Mouse (Mus musculus) neural tube, embryonic 13.5 days (tissue): ENCODE measurements around the gene Bcl7c. TPM values are rescaled to one million over a fixed set of nuclear protein-coding genes. Genes with fewer than 3 reads are reported as not detected.

Source experiments
- ATAC-seq: fragments of 200-750 bp; cut with Nextera tagmentation; 2 replicates; pipeline ENCODE4 v1.8.0; 2017; ENCODE audit warnings: low read depth, mild to moderate bottlenecking, moderate TSS enrichment, moderate library complexity
- H3K27ac ChIP-seq: fragments of 300-500 bp; sonication (generic); replicated peaks from 2 replicates; pipeline ENCODE4 v1.5.1; 2015; ENCODE audit warnings: moderate library complexity, mild to moderate bottlenecking, inconsistent platforms
- H3K27me3 ChIP-seq: fragments of 300-500 bp; sonication (generic); 2 replicates; pipeline ENCODE4 v1.6.1; 2015; ENCODE audit warnings: mild to moderate bottlenecking, inconsistent platforms
- H3K36me3 ChIP-seq: fragments of 300-500 bp; sonication (generic); 2 replicates; pipeline ENCODE4 v1.6.1; 2015; ENCODE audit warnings: mild to moderate bottlenecking, inconsistent platforms
- H3K4me1 ChIP-seq: fragments of 300-500 bp; sonication (generic); replicated peaks from 2 replicates; pipeline ENCODE4 v1.6.1; 2015; ENCODE audit warnings: inconsistent platforms
- H3K4me2 ChIP-seq: fragments of 300-500 bp; sonication (generic); 2 replicates; pipeline ENCODE4 v1.6.1; 2015; ENCODE audit warnings: inconsistent platforms, mild to moderate bottlenecking, moderate library complexity
- H3K4me3 ChIP-seq: fragments of 300-500 bp; sonication (generic); 2 replicates; pipeline ENCODE4 v1.5.1; 2015; ENCODE audit warnings: mild to moderate bottlenecking, inconsistent platforms
- H3K9ac ChIP-seq: fragments of 300-500 bp; sonication (generic); 2 replicates; pipeline ENCODE4 v1.6.1; 2015; ENCODE audit warnings: moderate library complexity, mild to moderate bottlenecking, inconsistent platforms
- H3K9me3 ChIP-seq: fragments of 300-500 bp; sonication (generic); 2 replicates; pipeline ENCODE4 v1.6.1; 2016; ENCODE audit warnings: inconsistent platforms
- WGBS: fragments of 180-500 bp; shearing (Covaris S2); methylation state at CpG from one replicate; pipeline ENCODE4 v1.1.7; 2015; 5-methylcytosine and 5-hydroxymethylcytosine counted together
- polyA plus RNA-seq: library from polyadenylated mRNA; unstranded; fragments of >200 nt; fragmentation: Nextera tagmentation; extraction: Ambion mirVana; gene quantifications from 2 replicates; pipeline ENCODE4 v1.2.1, GENCODE M21; 2015

Gene Bcl7c
- polyA plus RNA-seq = 41.2 and 44.9 TPM in 2 replicates

DNA sequence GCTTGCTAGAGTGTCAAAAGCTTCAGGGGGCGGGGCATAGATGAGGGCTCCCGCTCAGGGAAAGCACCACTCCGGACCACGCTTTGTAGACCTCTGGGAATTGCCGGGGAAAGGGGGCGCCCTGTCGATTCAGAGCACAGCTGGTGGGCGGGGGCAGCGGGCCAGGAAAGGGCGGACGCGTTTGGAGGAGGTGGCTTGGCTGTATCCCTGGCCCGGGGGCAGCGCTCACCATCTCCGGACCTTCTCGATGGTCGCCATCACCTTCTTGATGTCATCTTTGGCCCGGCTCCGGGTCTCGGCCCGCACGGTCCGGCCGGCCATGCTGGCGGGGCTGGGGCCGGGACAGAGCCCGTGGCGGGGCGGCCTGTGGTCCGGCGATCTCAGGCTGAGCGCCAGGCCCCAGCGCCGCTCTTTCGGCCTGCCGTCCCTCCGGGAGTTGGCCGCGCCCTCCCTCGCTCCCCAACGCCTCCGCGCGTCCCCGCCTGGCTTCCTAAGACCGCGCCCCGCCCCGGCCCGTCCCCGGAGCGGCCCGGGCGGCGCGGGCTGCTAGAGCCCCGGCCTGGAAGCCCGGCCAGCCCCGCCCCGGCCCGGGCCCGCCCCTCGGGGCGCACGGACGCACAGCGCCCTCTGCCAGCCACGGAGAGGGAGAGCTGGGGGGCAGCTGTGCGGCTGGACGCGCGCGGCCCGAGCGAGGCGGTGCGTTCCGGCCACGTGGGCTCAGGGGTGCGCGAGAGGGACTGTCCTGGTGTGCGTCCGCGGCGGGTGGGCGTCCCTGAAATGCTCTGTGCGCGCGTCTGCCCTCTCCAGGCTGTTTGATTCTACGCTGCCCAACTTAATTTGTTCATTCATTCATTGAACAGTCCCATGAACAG, at the start of gene Bcl7c:
TSS of gene Bcl7c (minus strand) at position 727 of the 872 bp plus-strand sequence.
- Histone ChIP-seq H3K36me3 (peaks cover 33% of the 10 kb centered on the region), H3K4me1 (peaks cover 40% of the 10 kb centered on the region), H3K9me3 (no peaks in the 10 kb centered on the region), H3K27me3 (no peaks in the 10 kb centered on the region), H3K4me2 (peak within 1 kb of the TSS; percentile 76), H3K27ac (peak within 1 kb of the TSS; percentile 96), H3K4me3 (peak within 1 kb of the TSS; percentile 78), H3K9ac (peak within 1 kb of the TSS; percentile 89)
- WGBS = under 1% methylated on average over 85 of the region's 90 CpGs
- ATAC-seq = peak; percentile 87

DNA sequence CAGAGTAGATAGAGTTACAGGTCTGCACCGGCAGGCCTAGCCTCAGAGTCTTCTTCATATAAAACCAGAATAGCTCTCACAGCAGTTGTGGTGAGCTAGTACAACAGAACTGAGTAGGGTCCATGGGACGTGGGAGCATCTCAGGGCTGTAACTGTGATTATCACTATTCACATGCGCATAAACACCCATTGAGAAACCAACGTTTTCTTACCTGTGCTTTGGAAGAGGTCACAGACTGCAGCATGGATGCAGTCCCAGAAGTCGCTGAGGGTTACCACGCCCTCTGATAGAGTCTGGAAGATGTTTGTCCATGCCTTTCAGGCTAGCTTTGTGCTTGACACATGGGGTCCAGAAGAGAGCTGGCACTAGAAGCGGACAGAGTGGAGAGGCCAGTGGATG, 45.0 kb upstream of the Bcl7c start:
- 93% methylated on average over 7 of the region's 7 CpGs for WGBS
- Histone ChIP-seq H3K36me3 (peaks cover 100% of the 10 kb centered on the region), H3K27ac (no peak overlapping the region), H3K4me2 (no peak overlapping the region), H3K9ac (peak overlapping the region; percentile 13; the same call in 1 of the 2 replicates), H3K4me1 (peaks cover 51% of the 10 kb centered on the region), H3K27me3 (no peaks in the 10 kb centered on the region), H3K4me3 (no peak overlapping the region), H3K9me3 (no peaks in the 10 kb centered on the region)
- no peak for ATAC-seq

DNA sequence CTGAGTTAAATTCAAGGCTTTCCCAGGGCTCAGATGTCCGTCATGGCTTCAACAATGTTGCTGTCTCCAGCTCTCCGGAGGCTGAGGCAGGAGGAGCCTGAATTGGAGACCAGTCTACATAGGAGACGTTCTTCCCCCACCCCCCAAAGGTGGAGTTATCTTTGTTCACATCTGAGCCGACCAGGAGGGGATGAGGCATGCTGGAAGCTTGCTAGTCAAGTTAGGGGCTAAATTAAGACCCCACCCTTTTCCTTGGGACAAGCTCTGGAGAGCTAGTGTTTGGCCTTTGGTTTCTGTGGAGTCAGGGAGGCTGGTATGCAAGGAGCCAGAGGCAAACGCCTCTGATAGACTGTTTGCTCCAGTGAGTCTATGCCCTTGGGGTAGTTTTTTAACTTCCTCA, 44.4 kb upstream of the Bcl7c start:
- Histone ChIP-seq H3K27me3 (no peaks in the 10 kb centered on the region), H3K9ac (no peak overlapping the region), H3K4me1 (peaks cover 55% of the 10 kb centered on the region), H3K9me3 (no peaks in the 10 kb centered on the region), H3K27ac (no peak overlapping the region), H3K4me3 (no peak overlapping the region), H3K36me3 (peaks cover 100% of the 10 kb centered on the region), H3K4me2 (no peak overlapping the region)
- 76% methylated on average over 5 of the region's 5 CpGs for WGBS
- ATAC-seq = no peak

DNA sequence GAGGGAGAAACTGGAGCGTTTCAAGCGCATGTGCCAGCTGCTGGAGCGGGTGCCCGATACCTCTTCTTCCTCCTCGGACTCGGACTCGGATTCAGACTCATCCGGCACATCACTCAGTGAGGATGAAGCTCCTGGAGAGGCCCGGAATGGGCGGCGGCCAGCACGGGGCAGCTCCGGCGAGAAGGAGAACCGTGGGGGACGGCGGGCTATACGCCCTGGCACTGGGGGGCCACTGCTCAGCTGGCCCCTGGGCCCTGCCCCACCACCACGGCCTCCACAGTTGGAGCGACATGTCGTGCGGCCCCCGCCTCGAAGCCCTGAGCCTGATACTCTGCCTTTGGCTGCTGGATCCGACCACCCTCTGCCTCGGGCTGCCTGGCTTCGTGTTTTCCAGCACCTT, 43.3 kb upstream of the Bcl7c start:
- peaks cover 91% of the 10 kb centered on the region for H3K36me3 ChIP-seq
- no peak for ATAC-seq
- whole genome bisulfite sequencing = 94% methylated on average over 27 of the region's 27 CpGs
- H3K9me3 ChIP-seq = no peaks in the 10 kb centered on the region
- H3K4me2 ChIP-seq = no peak overlapping the region
- H3K9ac ChIP-seq = peak overlapping the region; percentile 34; the same call in 1 of the 2 replicates
- peaks cover 56% of the 10 kb centered on the region for H3K4me1 ChIP-seq
- no peak overlapping the region for H3K27ac ChIP-seq
- H3K27me3 ChIP-seq = no peaks in the 10 kb centered on the region
- H3K4me3 ChIP-seq = no peak overlapping the region

DNA sequence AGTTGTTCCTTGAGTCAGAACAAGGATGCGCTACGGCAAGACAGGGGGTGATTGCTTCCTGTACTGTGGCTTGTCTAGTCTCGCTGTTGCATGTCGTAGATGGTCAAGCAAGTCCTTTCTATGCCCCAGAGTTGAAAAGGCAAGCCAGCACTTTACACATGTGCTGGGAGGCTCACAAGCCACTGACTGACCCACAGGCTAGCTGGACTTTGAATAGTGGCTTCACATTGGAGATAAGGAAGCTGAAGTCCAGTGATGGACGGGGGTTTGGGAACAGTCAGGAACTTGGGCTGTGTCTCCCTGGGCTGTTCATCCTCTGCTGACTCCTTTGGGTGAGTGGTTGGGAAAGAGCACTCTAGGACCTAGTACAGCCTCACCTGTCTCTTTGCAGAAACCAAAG, 42.9 kb upstream of the Bcl7c start:
- 93% methylated on average over 5 of the region's 5 CpGs for WGBS
- H3K4me2 ChIP-seq = no peak overlapping the region
- H3K4me3 ChIP-seq = no peak overlapping the region
- no peaks in the 10 kb centered on the region for H3K27me3 ChIP-seq
- peaks cover 87% of the 10 kb centered on the region for H3K36me3 ChIP-seq
- no peak overlapping the region for H3K27ac ChIP-seq
- H3K9ac ChIP-seq = no peak overlapping the region
- H3K4me1 ChIP-seq = peaks cover 51% of the 10 kb centered on the region
- no peaks in the 10 kb centered on the region for H3K9me3 ChIP-seq
- ATAC-seq = no peak

DNA sequence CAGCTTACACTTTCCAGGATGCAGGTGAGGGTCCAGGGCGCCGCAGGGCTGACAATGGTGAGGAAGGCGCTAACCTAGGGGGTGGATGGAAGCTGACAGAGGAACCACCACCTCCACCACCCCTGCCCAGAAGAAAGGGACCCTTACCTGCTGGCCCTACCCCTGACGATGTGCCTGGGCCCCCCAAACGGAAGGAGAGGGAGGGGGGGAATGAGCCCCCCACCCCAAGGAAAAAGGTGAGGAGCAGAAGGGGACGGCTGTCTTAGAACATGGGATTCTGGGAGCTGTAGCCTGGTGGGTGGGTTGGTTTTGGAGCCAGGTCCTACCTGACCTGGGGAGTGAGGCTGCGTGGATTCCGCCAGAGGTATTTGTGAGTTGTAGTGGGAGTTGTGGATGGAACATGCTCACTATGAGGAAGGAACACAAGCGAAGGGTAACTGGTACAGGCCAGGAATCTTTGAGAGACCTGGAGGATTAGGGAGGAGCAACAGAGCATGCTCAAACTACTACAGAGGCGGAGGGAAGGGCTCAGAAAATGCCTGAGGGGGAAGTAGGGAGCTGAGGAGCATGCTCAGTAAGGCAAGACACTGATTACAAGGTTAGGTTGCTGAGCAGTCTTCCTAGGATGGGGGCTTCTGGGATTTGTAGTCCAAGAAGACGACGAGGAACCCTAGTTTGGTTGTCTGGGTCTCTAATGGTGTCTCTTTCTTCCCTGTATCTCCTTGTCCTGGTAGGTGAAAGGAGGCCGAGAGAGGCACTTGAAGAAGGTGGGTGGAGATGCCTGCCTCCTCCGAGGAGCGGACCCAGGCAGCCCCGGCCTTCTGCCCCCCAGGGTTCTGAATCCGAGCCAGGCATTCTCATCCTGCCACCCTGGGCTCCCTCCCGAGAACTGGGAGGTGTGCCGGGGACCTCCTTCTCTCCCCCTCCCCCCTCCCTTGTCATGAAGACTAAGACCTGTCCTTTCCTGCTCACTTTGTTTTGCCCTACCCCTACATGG, 41.7 kb upstream of the Bcl7c start:
- WGBS = 89% methylated on average over 19 of the region's 19 CpGs
- H3K4me3 ChIP-seq = no peak overlapping the region
- H3K9ac ChIP-seq = no peak overlapping the region
- no peak overlapping the region for H3K27ac ChIP-seq
- no peak overlapping the region for H3K4me2 ChIP-seq
- H3K9me3 ChIP-seq = no peaks in the 10 kb centered on the region
- peaks cover 41% of the 10 kb centered on the region for H3K4me1 ChIP-seq
- peaks cover 75% of the 10 kb centered on the region for H3K36me3 ChIP-seq
- H3K27me3 ChIP-seq = no peaks in the 10 kb centered on the region
- no peak for ATAC-seq

DNA sequence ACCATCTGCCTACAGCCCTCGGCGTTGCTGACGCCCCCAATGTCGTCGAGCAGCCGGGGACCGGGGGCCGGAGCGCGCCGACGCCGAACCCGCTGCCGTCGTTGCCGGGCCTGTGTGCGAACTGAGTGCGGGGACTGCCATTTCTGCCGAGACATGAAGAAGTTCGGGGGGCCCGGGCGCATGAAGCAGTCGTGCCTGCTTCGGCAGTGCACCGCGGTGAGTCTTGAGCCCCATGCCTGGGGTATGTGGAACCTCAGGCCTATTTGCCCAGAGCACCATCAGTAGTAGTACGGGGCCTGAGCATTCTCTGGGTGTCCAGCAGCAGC, 39.5 kb upstream of the Bcl7c start:
- peak overlapping the region; percentile 84 for H3K4me2 ChIP-seq
- ATAC-seq = no peak

DNA sequence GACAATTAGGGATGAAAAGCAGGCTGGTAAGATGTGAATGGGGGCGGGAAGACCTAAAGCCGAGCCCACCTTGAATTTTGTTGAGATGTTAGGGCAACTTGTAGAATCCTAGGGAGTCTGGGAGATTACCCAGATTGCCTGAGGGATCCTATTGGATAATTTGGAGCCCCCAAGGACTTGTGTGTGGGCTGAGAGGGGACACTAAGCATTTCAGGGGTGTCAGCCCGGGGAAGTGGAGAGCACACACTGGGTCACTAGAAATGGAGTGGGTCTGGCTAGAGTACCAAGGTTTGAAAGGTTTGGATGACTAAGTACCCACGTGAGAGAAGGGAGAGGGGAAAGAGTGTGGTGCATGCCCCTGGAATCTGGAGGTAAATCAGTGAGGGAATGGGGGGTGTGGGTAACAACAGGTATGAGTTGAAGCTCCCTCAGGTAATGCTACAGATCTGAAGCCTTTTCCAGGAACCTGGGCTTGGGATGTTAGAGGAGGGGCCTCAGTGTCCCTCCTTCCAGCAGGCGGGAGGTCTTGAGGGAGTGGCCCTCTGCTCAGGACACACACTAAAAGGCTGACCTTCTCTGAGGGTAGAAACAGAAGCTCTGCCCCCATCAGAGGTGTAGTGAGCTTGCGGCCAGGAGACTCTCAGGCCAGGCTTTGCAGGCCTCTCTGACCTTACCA, 39.0 kb upstream of the Bcl7c start:
- H3K4me1 ChIP-seq = peaks cover 26% of the 10 kb centered on the region
- peak overlapping the region; percentile 93; the same call in 1 of the 2 replicates for H3K27ac ChIP-seq
- peak overlapping the region; percentile 98 for H3K9ac ChIP-seq
- no peaks in the 10 kb centered on the region for H3K9me3 ChIP-seq
- H3K27me3 ChIP-seq = no peaks in the 10 kb centered on the region
- peak overlapping the region; percentile 94 for H3K4me3 ChIP-seq
- no peak for ATAC-seq
- WGBS = 40% methylated on average over 6 of the region's 6 CpGs
- H3K36me3 ChIP-seq = peaks cover 48% of the 10 kb centered on the region
- H3K4me2 ChIP-seq = peak overlapping the region; percentile 84

More for the DNA sequence above, 39.5 kb upstream of the Bcl7c start:
- Histone ChIP-seq H3K9me3 (no peaks in the 10 kb centered on the region), H3K27ac (no peak overlapping the region), H3K4me1 (peaks cover 31% of the 10 kb centered on the region), H3K9ac (peak overlapping the region; percentile 98), H3K27me3 (no peaks in the 10 kb centered on the region), H3K36me3 (peaks cover 53% of the 10 kb centered on the region), H3K4me3 (peak overlapping the region; percentile 94)
- 94% methylated on average over 28 of the region's 28 CpGs for WGBS

DNA sequence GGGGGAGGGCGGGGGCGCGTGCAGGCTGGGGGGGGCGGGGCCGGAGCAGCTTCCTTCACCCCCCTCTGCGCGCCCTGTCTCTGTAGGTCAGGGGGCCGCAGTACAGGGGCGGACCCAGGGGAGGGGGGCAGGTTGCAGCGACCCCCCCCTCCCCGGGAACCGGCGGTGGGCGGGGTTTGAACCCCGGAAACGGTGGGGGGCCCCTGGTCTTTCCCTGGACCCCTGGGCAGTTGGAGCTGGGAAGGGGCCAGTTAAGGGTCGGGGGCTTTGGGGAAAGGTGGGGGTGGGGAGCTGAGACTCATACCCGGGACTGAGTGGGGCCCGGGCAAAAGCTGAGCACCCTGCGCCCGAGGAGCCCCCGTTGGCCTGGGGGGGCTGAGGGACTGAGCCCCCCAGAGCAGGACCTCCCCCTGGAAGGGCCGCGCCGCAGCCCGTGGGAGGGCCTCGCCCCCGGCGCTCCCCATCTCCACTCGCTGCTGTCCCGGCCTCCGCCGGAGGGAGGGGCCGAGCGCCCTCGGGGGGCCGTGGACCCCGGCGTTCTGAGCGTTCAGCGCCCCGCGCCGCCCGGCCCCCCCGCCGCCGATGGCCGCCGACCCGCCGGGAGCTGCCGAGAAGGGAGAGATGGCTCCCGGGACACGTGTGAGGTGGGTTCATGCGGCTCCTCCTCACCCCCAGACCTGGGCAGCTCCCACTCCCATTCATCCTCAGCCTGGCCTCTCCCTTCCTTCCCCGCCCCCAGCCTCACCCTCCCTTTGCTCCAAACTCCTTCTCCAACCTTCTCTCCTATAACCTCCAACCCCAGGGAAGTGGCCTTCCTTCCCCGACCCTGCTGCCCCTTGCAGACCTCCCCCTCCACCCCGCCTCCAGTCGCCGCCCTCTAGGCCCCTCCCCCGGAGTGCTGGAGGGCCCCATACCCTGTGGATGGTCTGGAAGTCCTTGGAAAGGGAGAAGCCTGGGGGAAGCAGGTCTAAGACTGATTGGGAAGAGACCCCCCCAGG, 38.1 kb upstream of the Bcl7c start:
- H3K9ac ChIP-seq = peak overlapping the region; percentile 98
- peaks cover 26% of the 10 kb centered on the region for H3K4me1 ChIP-seq
- peak overlapping the region; percentile 93 for H3K27ac ChIP-seq
- peaks cover 39% of the 10 kb centered on the region for H3K36me3 ChIP-seq
- H3K27me3 ChIP-seq = no peaks in the 10 kb centered on the region
- H3K4me2 ChIP-seq = peak overlapping the region; percentile 84
- ATAC-seq = 0 out of 2 replicates have a peak, but pooled peaks have one; percentile 8
- no peaks in the 10 kb centered on the region for H3K9me3 ChIP-seq
- H3K4me3 ChIP-seq = peak overlapping the region; percentile 94
- 2% methylated on average over 42 of the region's 62 CpGs for WGBS

DNA sequence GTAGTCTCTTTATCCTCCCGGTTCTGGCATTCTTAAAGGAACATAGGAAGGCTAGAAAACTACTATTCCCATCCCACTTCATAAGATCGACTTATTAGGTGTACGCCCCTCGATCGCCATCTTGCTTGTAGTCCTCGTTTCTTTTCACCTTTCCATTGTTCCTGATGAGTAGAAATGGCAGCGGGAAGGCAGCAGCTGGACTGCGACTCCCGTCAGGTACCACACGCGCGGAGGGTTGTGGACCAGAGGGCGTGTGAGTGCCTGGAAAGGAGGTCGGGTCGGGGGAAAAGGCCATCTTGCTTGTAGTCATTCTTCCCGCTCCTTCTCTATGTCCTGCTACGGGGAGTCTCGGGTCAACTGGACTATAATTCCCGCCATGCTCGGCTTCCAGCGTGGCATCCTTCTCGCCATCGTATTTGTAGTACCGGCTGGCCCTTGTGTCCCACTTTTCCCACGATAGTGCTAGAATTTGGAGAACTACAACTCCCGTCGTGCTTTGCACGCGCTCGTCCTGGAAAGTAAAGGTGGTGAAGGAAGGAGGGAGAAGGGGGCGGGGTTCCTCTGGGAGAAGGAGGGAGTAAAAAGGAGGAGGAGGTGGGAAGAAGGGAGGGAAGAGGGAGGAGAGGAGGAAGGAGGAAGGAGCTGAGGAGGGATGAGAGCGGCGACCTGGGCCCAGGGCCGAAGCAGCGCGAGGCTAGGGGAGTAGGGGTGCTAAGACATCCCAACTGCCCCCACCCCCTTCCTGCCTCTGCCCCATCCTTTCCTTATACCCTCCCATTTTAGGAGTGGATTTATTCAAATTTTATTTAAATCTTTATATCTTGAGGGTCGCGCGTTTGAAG, 37.1 kb upstream of the Bcl7c start:
- Histone ChIP-seq H3K27ac (peak overlapping the region; percentile 93), H3K4me3 (peak overlapping the region; percentile 94), H3K9me3 (no peaks in the 10 kb centered on the region), H3K4me2 (peak overlapping the region; percentile 84), H3K4me1 (peaks cover 26% of the 10 kb centered on the region), H3K9ac (peak overlapping the region; percentile 98), H3K36me3 (peaks cover 29% of the 10 kb centered on the region), H3K27me3 (no peaks in the 10 kb centered on the region)
- 0% methylated on average over 39 of the region's 39 CpGs for WGBS
- ATAC-seq = peak; percentile 94
